Mouse (Mus musculus): ENCODE results near the gene Snu13.

DNA sequence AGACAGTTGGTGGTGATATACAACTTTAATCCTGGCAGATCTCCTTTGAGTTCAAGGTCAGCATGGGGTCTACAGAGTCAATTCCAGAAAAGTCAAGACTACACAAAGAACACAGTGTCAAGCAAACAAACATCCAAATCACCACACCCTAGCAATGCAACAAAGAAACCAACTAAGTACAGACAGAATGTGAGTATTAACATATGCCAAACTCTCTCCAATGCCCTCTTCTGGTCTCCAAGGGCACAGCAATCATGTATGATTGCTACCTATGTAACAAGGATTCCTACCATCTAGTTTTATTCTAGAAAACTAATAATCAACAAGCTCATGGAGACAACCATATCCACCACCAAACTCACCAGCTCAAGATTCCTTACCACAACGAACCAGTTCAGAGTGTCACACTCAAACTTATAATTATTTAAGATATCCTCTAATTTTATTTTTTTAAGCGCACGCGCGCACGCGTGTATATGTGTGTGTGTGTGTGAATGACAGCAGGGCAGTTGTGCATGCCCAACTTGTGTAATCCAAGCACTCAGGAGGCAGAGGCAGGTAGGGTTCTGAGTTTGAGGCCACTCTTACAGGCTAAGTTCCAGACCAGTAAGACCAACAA, 3.1 kb downstream of the Snu13 start:
- no peak for TF ChIP-seq CTCF (IDR thresholded peaks at IDR 0.05; ENCODE audit: borderline replicate concordance, insufficient read depth, low read length)
- no peak for TF ChIP-seq POLR2A (IDR thresholded peaks at IDR 0.05; ENCODE audit: low read depth, low read length)

Data from embryonic fibroblast, embryonic 13.5 days (primary cell).